Mouse (Mus musculus) ovary, adult 18-20 months (tissue): ENCODE results near the gene Kcna6.

Experiments used
- DNase-seq: peaks from one replicate; pipeline ENCODE4 v3.0.0; 2022; ENCODE audit warnings: low spot score, mixed read lengths

Gene Kcna6

GRCm38 (mm10) chr6:126740211-126741142 lies at the start of gene Kcna6:
TSS of gene Kcna6 (minus strand) at chr6:126740674.
- no peak for DNase-seq

- DNase-seq: no peak
Measured at GRCm38 (mm10) chr6:126788863-126789262, 48.4 kb upstream of the Kcna6 start.

GRCm38 (mm10) chr6:126784206-126784605 lies 43.7 kb upstream of the Kcna6 start:
- DNase-seq: no peak

- no peak for DNase-seq
Measured at GRCm38 (mm10) chr6:126783651-126784066, 43.2 kb upstream of the Kcna6 start.

DNA sequence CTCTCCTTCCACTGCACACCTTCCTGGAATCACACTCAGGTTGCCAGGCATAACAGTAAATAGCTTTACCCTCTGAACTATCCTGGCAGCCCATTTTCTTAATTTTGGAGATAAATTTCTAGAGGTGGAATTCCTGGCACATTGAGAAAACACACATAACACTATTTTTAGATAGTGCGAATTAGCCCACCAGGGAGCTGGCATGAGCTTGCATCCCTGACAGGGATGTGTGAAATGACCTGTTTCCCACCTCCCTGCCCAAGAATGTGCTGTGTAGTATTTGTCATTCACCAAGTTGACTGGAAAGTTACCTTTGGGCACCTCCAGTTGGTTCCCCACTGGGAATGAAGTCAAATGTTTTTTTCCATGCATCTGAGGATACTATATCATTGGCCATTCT lies 42.6 kb upstream of the Kcna6 start:
- DNase-seq: no peak

GRCm38 (mm10) chr6:126777889-126778288 lies 37.4 kb upstream of the Kcna6 start:
- DNase-seq: no peak

- no peak for DNase-seq
Measured at GRCm38 (mm10) chr6:126773873-126774272, 33.4 kb upstream of the Kcna6 start.

DNA sequence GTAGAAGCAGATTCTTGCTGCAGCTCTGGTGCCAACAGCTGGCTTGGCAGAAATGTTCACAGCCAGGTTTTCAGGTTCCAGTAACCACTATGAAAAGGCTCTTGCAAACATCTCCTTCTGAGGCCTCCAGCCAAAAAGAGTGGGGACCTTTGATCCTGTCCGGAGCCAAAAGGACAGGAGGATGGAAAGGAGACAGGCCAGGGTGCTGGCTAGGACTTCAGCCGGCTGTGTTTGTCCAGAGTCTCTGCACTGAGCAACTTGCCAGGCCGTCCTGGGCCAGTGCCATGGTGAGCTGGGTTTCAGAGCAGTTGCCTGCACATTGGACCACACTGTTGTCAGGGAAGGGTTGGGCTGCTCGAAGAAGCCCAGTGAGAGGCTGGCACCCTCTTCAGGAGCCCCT lies 31.9 kb upstream of the Kcna6 start:
- DNase-seq: no peak

DNA sequence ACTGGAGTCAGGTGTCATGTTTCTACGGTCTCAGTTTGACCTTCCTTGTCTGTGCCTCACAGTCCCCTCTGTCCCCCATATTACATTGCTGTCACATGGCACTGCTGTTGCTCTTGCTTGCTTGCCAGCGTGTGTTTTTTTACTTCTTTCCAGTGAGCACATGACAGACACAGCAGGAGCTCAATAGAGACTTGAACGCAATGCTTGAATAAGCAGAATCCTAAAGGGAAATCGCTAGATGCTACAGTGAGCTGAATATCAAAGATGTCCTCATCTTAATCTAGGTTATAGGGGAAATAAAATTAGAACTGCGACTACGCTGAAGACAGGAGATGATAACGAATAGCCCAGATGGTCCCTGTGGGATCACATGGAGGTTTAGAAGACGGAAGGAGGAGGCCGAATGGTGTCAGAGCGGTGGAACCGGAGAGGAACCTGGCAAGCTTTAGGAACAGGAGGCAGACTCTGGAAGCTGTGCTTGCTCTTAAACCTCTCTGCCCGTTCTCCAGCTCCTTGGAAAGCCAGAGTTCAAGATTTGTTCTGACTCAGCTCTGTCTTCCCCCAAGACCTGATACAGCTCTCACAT lies 29.8 kb upstream of the Kcna6 start:
- DNase-seq: no peak

DNA sequence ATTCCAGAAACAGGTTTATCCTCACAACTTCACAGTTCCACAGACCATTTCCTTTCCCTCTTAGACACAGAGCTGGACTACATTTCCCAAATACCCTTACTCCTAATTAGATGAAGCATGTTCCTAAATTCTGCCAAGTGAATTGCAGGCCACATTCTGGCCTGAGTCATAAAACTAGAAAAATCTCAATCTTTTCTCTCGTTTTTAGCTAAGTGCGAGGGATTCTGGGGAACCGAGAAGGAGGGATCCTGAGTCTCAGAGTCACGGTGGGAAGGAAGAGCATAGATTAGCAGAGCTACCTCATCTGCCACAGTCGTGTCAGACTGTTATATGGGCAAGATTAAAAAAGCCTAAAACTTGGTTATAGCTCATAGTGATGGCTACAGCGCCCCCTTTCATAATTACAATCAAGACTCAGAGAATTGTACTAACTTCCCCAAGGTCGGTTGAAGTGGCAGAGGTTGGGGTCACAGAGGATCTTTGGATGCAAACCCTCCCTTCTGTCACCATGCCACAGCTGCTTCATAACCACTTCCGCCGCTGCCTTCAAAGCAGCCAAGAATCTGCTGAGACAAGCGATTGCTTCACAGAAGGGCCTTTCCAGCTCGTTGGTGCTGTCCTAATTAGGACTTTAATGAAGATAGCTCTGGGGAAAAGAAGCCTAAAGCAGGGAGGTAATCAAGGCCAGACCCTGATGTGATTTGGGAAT lies 28.6 kb upstream of the Kcna6 start:
- no peak for DNase-seq

- no peak for DNase-seq
Measured at GRCm38 (mm10) chr6:126767610-126768532, 27.4 kb upstream of the Kcna6 start.

- DNase-seq: no peak
Measured at GRCm38 (mm10) chr6:126766552-126766951, 26.1 kb upstream of the Kcna6 start.

- DNase-seq: no peak
Measured at GRCm38 (mm10) chr6:126764563-126765091, 24.2 kb upstream of the Kcna6 start.

- DNase-seq: no peak
Measured at GRCm38 (mm10) chr6:126761362-126761761, 20.9 kb upstream of the Kcna6 start.

- DNase-seq: no peak
Measured at GRCm38 (mm10) chr6:126755729-126756411, 15.4 kb upstream of the Kcna6 start.

DNA sequence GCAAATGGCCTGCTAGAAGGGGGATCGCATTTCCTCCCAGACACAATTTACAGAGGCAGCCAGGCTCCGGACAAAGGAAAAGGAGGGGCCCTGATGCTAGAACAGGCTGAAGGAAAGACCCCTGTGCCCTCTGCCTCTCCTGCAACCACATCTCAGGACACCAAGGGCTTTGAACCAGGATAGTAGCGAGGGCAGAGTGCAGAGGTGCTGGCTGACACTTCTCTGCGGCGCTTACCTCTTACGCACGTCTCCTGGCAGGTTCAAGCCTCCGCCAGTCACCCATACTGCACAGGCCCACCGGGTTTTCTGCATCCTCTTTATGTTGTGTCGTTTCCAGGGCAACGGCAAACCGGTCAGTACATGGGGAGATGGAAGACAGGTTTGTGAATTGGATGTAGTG lies 12.0 kb upstream of the Kcna6 start:
- no peak for DNase-seq

DNA sequence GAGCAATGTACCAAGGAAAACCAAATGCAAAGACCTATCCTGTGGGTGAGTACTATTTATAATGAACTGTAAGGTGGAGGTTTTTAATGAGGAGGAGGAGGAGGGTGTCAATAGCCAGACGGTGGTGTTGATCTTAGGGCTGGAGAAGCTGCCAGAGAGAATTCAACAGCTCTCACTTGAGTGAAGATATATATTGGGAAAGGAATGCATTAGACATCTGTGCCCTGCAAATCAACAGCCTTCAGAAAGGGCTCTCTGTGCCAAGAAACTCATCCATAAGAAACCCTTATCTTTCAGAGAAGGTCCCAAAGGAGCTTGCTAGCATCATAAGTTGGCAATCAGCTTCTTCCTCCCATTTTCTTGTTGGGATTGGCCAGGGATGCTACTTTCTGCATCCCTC lies 5.4 kb upstream of the Kcna6 start:
- DNase-seq: no peak

DNA sequence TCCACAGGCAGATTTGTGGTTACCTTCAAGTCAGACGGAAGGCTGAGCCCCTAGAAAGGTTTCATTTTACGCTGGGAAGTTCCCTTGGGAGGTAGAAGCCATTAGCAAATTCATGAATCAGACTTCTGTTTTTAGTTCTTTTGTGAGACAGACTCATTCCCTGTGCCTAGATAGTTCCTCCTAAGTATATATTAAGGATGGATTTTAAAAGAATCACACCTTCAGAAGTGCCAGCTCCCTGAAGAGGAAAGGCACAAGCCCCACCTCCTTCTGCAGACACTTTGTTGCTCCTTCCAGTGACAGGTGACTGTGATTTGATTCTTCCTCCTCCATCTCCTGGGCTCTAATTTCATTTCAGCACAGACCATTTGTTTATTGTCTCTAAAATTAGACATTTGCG lies 2.1 kb upstream of the Kcna6 start:
- DNase-seq: no peak

DNA sequence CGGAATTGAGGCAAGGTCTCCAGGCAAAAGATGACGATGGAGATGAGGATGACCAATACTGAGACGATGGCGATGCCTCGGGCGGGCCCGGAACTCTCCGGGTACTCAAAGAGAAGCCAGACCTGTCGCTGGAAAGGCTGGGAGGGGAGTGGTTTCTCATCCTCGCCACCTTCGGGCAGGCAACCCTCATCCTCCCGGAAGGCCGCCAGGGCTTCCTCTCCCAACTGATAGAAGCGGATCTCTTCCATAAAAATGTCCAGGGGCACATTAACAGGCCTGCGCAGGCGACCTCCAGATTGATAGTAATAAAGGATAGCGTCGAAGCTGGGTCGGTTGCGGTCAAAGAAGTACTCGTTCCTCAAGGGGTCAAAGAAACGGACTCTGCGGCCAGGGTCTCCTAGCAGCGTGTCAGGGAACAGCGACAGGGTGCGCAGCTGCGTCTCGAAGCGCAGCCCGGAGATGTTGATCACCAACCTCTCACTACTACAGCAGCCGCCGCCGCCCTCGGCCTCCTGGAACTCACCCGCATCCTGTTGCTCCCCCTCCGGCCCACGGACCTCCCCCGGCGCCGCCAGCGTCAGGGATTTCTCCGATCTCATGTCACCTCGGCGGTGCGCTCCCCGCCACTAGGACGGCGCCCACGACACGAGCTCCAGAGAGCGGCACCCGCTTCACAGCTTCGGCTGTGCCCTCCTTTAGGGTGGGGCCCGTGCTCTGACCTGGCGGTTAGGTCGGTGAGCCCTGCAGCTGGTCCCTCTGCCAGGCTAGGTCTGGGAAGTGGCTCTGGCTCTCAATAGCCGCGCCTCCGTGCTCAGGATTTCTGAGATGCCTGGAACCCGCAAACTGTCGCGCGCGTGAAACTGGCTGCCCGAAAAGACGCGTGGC lies 906 bp downstream of the Kcna6 start:
- no peak for DNase-seq

- no peak for DNase-seq
Measured at GRCm38 (mm10) chr6:126736996-126737395, 3.5 kb downstream of the Kcna6 start.
